Mouse (Mus musculus) left cerebral cortex, postnatal 4 days (tissue): ENCODE measurements around the gene C4bp. TPM values are rescaled to one million over a fixed set of nuclear protein-coding genes. Genes with fewer than 3 reads are reported as not detected.
A peak's percentile ranks its signal among the peaks of the same experiment; 100 is the strongest.
"Not testable (repeated sequence)": the region's sequence is repeated elsewhere in the genome, so short reads cannot be mapped to it uniquely, and the experiment has no call there.

Experiments used
- DNase-seq: peaks from one replicate; pipeline ENCODE4 v3.0.0-alpha.2; 2022
- intact Hi-C: fragments of 180-260 bp; cut with DNase I; formaldehyde crosslinking; loops from one replicate; pipeline ENCODE4 v1.15.1; 2025
- total RNA-seq, 2 experiments: library from RNA; stranded (reverse); gene quantifications; 2 replicates each; pipeline ENCODE4 v1.2.3; 2021

C4bp gene
- total RNA-seq = not detected

DNA sequence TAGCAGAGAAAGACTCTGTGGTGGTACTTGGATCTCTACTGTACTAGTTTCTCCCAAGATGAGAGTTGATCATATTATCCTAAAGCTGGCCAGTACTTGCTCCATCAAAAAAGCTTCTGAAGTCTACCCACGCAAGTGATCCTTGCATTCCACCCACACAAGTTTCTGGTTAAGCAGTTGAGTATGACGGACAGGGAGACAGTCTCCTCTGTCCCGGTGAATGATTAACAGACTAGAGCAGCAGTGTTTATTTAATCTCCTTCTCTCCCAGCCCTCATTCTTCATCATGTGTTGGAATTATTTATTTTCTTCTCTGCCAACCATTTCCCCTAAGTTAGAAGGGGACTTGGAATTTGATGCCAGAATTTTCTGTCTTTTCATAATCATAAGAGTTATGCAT, at the start of gene C4bp:
Gene C4bp, minus strand, starts transcription at position 179 of the 400 bp plus-strand sequence.
- DNase-seq = no peak
- intact Hi-C loops = no loop called here

DNA sequence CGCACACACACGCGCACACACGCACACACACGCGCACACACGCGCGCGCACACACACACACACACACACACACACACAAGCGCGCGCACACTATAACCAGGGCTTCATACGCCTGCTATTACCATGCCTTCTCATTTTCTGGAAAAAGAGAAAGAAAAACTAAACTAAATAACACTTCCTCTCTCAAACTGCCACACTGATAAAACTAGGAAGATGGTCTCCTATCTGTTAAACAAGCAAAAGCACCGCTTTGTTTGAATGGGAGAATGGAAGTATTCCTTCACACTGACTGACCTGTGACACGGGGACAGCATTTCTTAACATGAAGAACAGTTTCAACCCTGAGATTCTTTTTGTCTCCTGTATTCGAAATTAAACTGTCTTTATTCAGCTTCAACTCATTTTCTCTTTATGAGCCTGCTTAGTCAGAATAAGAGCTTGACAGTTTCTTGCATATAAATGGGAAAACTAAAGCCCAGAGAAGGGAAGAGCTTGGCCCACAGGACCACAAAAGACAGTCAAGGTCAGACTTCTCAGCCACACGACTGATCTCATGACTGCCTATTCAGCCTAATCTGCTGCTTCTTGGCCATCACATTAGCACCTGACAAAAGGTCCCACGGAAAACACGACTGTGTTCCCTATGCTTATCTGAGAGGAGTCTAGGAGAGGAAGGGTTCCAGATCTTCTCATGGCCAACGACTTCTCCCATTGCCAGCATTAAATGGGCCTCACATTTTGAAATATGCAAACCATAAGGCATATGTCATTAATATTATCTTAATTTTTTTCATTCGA, 49.0 kb upstream of the C4bp start:
- intact Hi-C loops = no loop called here

DNA sequence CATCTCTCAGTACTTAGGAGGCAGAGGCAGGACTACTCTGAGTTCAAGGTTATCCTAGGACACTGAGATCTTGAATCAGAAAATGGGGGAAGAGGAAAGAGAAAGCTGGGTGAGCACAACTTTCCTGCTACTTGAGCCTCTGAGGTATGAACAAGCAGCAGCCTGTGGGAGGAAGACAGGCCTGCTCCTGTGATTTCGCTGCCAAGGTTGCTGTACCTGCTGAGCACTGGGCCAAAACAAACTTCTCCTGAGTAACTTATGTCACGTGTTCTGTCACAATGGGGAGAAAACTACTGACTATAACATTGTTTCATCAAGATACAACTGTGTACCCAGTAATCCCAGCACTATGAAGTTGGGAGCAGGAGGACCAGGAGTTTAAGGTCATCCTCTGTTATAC, 42.2 kb upstream of the C4bp start:
- DNase-seq = no peak
- intact Hi-C loops = no loop called here

More for the DNA sequence above, 49.0 kb upstream of the C4bp start:
- no peak for DNase-seq

DNA sequence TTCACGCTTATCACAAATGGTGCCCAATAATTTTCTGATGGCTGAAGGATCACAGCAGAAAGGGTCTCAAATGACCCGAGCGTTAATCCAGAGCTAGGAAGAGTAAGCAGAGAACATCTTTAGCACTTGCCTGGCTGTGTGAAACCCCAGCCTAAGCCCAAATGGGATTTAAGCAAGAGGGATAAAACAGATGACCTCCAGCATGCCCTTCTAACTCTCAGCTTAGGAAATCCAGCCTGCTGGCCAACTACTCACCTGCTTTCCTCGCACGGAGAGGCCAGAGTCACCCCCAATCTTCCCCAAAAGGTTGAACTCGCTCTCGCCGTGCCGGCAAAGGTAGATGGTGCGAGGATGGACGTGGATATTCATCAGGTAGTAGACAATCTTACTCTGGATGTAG, 40.5 kb upstream of the C4bp start:
- intact Hi-C loops = no loop called here

DNA sequence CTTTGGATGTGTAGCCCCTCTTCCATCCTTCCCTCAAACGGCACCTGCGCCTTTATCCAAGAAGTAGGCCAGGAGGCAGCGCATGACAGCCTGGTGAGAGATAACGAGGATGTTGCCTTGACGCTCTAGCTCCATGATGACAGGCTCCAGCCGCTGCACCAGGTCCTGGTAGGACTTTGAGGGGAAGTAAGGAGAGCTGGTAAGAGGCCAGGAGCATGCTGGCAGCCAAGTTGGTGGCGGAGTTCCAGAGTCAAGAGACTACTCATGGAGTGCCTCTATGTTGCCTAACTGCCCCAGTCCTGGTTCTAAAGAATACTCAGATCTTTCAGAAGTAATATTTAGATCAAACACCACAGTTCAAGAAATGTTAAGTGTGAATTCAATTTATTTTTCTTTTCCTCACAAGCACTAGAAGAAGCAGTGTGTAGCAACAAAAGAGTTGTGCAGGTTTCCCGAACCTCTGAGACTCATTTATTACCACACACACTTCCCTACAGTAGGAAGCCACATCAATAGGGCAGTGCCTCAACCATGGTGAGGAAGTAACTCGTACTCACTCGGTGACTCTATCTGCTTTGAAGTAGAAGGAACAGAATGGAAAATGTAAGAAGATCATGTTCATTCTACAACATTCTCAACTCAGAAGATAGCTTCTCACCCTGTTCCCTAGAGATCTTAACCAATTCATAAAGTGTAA, 38.7 kb upstream of the C4bp start:
- intact Hi-C loops = no loop called here
- peak; percentile 42 for DNase-seq

More for the DNA sequence above, 40.5 kb upstream of the C4bp start:
- no peak for DNase-seq

DNA sequence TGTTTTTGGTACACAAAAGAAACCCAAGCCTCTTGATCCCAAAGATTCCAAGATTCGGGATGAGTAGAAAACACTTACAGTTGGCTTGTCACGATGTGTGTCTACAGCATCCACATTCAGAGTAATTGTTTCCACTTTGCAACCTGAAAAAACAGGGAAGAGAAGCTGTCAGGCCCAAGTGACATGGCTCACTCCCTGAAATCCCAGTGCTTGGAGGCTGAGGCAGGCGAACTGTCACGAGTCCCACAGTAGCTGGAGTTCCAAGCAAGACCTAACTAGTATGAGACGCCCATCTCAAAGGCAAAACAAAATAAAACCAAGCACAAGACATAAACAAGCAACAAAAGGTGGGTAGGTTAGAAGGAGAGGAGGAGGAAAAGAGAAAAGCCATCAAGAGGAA, 37.2 kb upstream of the C4bp start:
- intact Hi-C loops = no loop called here
- no peak for DNase-seq

DNA sequence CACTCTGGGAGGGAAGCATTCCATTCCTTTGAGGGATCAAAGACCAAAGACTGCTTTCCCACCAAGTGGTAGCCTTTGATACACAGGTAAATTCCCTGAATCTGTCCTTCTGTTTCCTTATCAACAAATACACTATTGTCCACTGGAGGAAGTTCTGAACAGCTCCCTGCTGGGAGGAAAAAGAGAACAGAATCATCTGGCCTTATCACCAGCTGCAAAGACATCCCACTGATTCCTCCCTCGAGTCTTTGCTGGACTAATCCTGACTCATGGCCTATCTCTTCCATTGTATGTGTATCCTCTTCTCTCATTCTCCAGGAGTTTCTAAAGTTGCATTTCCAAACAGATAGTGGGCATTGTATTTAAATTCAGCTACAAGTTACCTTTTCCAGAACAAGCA, 22.5 kb upstream of the C4bp start:
- intact Hi-C loops = no loop called here
- no peak for DNase-seq

DNA sequence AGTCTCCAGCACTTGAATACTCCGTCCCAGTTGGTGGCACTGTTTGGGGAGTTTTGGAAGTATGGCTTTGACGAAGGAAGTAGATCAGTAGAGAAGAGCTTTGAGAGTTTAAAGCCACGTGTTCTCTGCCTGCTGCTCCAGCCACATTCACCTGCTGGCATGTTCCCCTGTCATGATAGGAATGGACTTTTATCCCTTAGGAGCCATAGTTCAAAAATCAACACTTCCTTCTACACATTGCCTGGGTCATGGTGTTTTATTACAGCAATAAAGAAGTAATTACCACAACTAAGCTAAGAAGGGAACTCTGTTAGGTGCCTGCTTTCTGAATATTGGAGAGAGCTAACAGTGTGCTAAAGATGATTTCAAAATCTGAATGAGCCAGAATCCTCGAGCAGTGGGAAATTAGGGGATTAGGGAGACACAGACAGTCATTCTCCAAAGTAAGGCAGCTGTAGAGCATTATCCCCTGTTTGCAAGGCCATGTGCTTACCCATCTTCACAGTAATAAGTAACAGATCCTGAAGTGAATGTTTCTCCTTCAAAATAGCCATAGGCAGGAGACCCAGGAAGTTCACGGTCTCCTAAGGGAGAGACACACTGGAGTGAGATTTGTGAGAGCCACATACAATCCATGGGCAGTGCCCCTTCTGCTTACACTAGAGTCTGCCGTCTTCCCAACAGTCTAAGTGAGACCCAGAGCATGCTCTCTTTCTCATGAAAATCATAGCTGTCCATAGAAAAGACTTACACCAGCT, 20.4 kb upstream of the C4bp start:
- DNase-seq = no peak
- intact Hi-C loops = no loop called here

DNA sequence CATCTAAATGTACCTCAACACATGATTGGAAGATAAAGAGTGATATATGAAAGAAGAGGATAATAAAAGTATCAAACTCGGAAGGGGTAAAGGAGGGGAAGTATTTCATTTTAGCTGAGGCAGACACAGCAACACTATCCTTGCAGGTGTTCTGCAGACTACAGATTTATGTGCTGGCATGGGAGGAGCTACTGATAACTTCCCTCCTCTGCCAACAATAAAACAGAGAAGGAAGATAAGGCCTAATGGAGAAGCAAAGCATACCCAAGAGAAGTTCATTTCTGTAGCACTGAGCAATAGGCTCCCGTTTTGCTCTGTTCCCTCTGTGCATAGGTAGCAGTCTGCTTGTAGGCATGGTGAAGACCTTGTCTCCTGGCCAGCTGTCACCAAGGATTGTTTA, 19.6 kb upstream of the C4bp start:
- intact Hi-C loops = no loop called here

DNA sequence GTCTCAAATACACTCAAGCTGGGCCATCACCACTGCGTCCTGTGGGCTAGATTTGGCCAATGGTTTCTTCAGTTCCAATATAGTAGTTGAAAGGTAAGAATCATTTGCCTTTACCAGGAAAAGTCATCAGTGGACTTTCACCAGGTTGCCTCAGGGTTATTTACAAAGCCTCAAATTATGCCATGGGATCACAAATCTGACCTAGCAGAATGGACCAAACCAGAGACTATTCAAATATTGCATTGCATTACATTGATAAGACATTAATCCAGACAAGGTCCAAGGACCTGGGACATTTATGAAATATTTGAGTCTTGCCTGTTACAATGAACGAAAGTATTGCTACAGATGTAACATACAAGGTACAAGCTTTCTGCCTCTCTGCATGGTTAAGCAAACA, 17.1 kb upstream of the C4bp start:
- intact Hi-C loops = no loop called here
- DNase-seq = no peak

More for the DNA sequence above, 19.6 kb upstream of the C4bp start:
- DNase-seq = no peak

DNA sequence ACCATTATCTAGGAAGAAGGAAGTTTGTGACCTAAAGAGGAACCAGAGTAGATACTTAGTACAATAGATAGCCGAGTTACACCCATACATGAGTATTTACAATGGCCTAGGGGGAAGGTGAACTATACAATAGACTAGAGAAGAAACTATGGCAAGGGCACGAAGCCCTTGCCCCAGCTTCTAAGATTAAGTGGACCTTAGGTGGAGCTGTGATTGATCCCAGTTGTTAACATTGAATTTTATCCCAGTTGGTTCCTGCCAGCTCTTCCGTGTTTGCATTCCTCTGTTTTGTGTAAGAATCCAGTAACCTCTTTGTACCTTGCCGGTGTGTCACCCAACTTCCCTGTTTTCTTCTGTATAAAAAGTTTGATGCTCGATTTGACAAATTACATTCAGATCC, 2.1 kb upstream of the C4bp start:
- DNase-seq, intact Hi-C loops: not testable (repeated sequence)

DNA sequence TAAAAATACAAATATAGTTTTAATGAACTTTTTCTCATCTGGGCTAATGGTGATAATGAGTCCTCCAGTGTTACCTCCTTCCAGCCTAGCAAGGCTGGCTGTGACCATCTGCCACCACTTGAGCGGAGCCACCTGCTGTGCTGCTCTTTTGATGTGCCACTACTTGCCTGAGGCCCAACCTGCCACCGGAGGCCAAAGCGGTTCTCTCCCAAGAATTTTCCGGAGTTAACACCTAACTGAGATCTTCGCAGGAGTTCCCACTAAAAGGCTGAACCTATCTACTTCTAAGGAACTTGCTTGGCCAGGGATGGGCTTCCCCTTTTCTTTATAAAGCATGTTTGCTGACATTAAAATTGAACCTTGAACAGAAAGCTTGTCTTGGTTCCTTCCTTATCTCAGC, 1.8 kb downstream of the C4bp start:
- DNase-seq, intact Hi-C loops: not testable (repeated sequence)

DNA sequence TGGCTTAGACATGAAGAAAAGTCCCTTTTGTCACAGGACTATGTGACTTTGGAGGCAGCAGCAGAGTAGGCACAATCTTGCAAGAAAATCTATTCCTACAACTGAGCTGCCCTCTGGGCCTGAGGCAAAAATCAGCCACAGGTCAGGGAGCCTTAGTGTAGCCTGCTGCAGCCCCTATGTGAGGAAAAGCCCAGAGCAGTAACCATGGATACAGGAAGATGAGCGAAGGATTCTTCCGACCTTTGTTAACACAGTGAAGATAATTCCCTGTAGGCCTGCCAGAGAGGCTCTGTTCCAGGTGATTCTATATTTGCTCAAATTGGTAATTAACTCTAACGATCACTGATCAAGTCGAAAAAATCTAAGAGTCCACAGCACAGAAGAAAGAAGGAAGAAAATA, 17.3 kb downstream of the C4bp start:
- intact Hi-C loops = no loop called here
- no peak for DNase-seq

DNA sequence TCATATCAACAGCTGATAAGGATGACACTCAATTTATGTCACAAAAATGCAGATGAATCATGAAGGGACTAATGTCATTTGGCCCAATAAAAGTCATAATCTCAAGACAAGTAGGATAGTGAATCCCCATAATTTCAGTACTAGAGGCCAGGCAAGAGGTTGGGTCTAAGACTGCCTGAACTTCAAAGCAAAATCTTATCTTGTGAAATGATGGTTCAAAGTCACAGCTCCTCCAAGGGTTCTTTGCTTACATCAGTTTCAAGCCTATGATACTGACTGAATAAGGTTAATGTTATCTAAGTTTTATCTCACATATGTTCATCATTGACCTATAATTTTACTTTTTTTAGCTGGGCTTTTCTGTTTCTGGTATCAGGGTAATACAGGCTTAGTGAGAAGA, 20.5 kb downstream of the C4bp start:
- intact Hi-C loops = no loop called here
- DNase-seq = no peak

DNA sequence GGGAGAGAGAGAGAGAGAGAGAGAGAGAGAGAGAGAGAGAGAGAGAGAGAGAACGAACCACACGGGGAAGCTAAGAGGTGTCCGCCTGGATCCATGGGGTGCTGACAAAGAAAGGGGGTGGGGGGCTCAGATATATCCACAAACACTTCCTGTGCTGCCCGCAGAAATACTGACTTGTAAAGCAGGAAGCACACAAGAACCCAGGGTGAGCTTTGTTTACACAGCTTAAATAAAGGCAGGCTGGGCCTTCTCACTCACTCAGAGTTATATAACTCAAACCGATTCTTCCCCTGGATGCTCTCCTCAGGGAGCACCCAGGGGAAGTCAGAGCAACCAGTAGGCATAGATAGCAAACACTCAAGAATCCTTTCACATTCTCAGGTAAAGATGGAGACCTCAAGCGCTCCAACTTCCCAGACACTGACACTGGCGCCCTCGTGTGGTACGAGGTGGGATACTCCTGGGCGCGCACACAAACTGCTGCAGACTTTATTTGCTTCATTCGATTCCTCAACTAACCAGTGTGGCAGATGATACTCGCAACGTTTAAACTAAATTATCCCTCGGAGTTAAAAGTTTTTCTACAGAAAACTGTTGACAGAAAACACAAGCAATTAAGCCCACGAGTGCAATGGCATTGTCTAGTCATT, 27.5 kb downstream of the C4bp start:
- intact Hi-C loops = no loop called here

DNA sequence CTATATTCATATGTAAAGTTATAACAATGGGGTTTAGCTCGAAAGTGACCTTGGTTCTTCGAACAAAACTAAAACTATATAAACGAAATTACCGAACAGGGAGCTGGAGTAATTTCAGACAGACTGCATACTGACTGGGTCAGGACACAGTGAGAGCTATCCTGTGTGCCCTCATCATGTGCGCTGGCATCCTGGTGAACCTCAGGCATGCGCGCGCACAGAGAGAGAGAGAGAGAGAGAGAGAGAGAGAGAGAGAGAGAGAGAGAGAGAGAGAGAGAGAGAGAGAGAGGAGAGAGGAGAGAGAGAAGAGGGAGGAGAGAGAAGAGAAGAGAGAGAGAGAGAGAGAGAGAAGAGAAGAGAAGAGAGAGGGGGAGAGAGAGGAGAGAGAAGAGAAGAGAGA, 28.1 kb downstream of the C4bp start:
- DNase-seq = no peak
- intact Hi-C loops = no loop called here

More for the DNA sequence above, 27.5 kb downstream of the C4bp start:
- DNase-seq = peak; percentile 68

DNA sequence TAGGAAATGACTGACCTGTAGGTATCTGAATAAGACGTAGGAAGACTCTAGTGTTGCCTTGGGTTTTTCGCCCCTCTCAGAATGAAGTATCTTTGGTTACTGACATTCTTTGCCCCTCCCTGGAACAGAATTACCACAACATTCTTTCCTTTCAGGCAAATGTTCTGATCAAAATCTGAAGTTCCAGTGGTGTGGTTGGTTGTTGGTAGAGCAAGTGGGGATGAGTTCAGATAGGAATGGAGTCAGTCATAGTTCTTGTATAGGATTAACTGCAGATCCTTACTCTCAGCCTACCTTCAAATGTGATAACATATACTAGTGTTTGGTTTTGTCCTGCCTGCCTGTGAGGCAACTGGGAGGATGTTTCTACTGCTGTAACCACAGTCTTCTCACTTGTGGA, 31.9 kb downstream of the C4bp start, which contains the start of gene Zp3r:
Gene Zp3r, minus strand, starts transcription at position 101 of the 400 bp plus-strand sequence.
- no peak for DNase-seq
- intact Hi-C loops = no loop called here

DNA sequence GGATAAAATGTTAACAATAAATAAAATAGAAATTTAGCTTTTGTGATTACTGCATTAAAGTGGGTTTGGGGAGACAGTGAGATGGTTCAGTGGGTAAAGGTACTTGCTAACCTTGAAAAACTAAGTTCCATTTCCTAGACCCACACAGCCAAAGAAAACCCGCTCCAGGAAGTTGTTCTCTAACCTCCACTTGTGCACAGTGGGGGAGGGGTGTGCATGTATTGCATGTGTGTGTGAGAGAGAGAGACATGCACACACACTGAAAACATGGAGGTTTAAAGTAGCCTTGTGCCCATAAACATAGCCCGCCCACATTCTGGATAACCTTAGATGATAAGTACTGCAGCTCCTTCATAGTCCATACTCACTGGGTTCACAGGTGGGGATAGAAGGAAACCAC, 65.1 kb downstream of the C4bp start:
- no peak for DNase-seq
- intact Hi-C loops = no loop called here

DNA sequence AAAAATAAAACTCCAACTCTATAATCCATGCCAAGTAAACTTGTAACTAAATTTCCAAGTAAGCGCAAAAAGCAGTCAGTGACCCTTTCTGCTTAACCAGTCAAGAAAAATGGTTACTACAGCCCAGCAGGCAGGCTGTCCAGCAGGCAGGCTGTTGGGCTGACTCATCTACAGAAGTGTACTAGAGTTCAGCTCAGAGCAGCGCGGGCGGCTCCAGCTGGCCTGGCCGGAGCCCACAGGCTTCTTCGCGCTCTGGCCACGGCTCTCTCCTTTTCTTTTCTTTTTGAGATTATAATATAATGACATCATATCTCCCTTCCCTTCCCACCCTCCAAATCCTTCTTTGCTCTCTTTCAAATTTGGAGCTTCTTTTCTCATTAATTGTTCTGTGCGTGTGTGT, 72.8 kb downstream of the C4bp start:
- intact Hi-C loops = loop anchor here (5.0 kb wide), 1 partner anchor 34 kb away; no protein-coding TSS in a partner anchor
- no peak for DNase-seq
